Mouse (Mus musculus): ENCODE results near the gene Pml. TPM values are rescaled to one million over a fixed set of nuclear protein-coding genes. Genes with fewer than 3 reads are reported as not detected.

The Pml gene
- total RNA-seq, 2 experiments from 2014 or later = 4.1 to 4.5 TPM

- intact Hi-C loops (cut with DNase I) = no loop called here
- Histone ChIP-seq H3K27ac (no peak overlapping the region), H3K4me3 (no peak overlapping the region)
- TF ChIP-seq CTCF (IDR thresholded peaks at IDR 0.05) = no peak
- no peak for DNase-seq
Observed at GRCm38 (mm10) chr9:58195671-58196070, 53.9 kb downstream of the Pml start.

- TF ChIP-seq CTCF (IDR thresholded peaks at IDR 0.05) = no peak
- no peak overlapping the region for H3K4me3 ChIP-seq
- no peak overlapping the region for H3K27ac ChIP-seq
- intact Hi-C loops (cut with DNase I) = no loop called here
- DNase-seq = no peak
Observed at GRCm38 (mm10) chr9:58194222-58194621, 55.4 kb downstream of the Pml start.

GRCm38 (mm10) chr9:58184456-58184855, 65.1 kb downstream of the Pml start:
- intact Hi-C loops (cut with DNase I) = no loop called here
- Histone ChIP-seq H3K27ac (no peak overlapping the region), H3K4me3 (no peak overlapping the region)
- TF ChIP-seq CTCF (IDR thresholded peaks at IDR 0.05) = no peak
- DNase-seq = no peak

GRCm38 (mm10) chr9:58179390-58179789, 70.2 kb downstream of the Pml start:
- no peak overlapping the region for H3K4me3 ChIP-seq
- no peak for DNase-seq
- no peak for TF ChIP-seq CTCF (IDR thresholded peaks at IDR 0.05)
- intact Hi-C loops (cut with DNase I) = no loop called here
- no peak overlapping the region for H3K27ac ChIP-seq

GRCm38 (mm10) chr9:58177165-58177564, 72.4 kb downstream of the Pml start:
- intact Hi-C loops (cut with DNase I) = no loop called here
- TF ChIP-seq CTCF (IDR thresholded peaks at IDR 0.05) = no peak
- Histone ChIP-seq H3K4me3 (no peak overlapping the region), H3K27ac (no peak overlapping the region)
- no peak for DNase-seq

GRCm38 (mm10) chr9:58175745-58176487, 73.7 kb downstream of the Pml start:
- Histone ChIP-seq H3K4me3 (no peak overlapping the region), H3K27ac (no peak overlapping the region)
- no peak for TF ChIP-seq CTCF (IDR thresholded peaks at IDR 0.05)
- intact Hi-C loops (cut with DNase I) = no loop called here
- no peak for DNase-seq

- Histone ChIP-seq H3K27ac (no peak overlapping the region), H3K4me3 (no peak overlapping the region)
- no peak for TF ChIP-seq CTCF (IDR thresholded peaks at IDR 0.05)
- no peak for DNase-seq
- intact Hi-C loops (cut with DNase I) = no loop called here
Observed at GRCm38 (mm10) chr9:58174818-58175251, 74.8 kb downstream of the Pml start.

- Histone ChIP-seq H3K4me3 (no peak overlapping the region), H3K27ac (no peak overlapping the region)
- DNase-seq = no peak
- TF ChIP-seq CTCF (IDR thresholded peaks at IDR 0.05) = no peak
- intact Hi-C loops (cut with DNase I) = no loop called here
Observed at GRCm38 (mm10) chr9:58172863-58173262, 76.7 kb downstream of the Pml start.

- Histone ChIP-seq H3K27ac (no peak overlapping the region), H3K4me3 (no peak overlapping the region)
- intact Hi-C loops (cut with DNase I) = no loop called here
- no peak for DNase-seq
- no peak for TF ChIP-seq CTCF (IDR thresholded peaks at IDR 0.05)
Observed at GRCm38 (mm10) chr9:58169426-58169825, 80.2 kb downstream of the Pml start.

GRCm38 (mm10) chr9:58168880-58169279, 80.7 kb downstream of the Pml start:
- TF ChIP-seq CTCF (IDR thresholded peaks at IDR 0.05) = no peak
- Histone ChIP-seq H3K27ac (no peak overlapping the region), H3K4me3 (no peak overlapping the region)
- intact Hi-C loops (cut with DNase I) = no loop called here
- no peak for DNase-seq

Small RNA genes within 50 kb of the gene (microRNA-seq; reads per million reads assigned to microRNA genes)
- not detected for gene Mir6385

Other genes with a start within 250 kb of the Pml start
- gene Cyp11a1, start 243.4 kb downstream of the Pml start, total RNA-seq (2021) = under 1 TPM in 1 of 2 experiments, not detected in 1; 0.10 TPM
- gene Stra6, start 186.0 kb downstream of the Pml start, total RNA-seq (2021) = under 1 TPM; 0.13 to 0.31 TPM
- not detected for gene Ccdc33, start 131.0 kb downstream of the Pml start, total RNA-seq (2021)
- 10 to 100 TPM; 11.9 to 26.1 TPM for gene Islr, start 45.5 kb downstream of the Pml start, total RNA-seq (2021)
- 1 to 10 TPM; 2.6 to 3.3 TPM for gene Islr2, start 45.5 kb downstream of the Pml start, total RNA-seq (2021)
- gene Stoml1, start 3.4 kb upstream of the Pml start, total RNA-seq (2021) = 1 to 10 TPM; 6.8 to 7.3 TPM
- gene Loxl1, start 63.4 kb upstream of the Pml start, total RNA-seq (2021) = 10 to 100 TPM; 10.6 to 17.9 TPM
- not detected for gene Tbc1d21, start 120.7 kb upstream of the Pml start, total RNA-seq (2021)
- 10 to 100 TPM; 17.3 to 20.1 TPM for gene Insyn1, start 238.8 kb upstream of the Pml start, total RNA-seq (2021)